Mouse (Mus musculus) CD4-positive, CD25-positive, alpha-beta regulatory T cell, adult 4 months (primary cell): ENCODE data around the gene Lsm4. TPM values are rescaled to one million over a fixed set of nuclear protein-coding genes. Genes with fewer than 3 reads are reported as not detected.

ENCODE experiments used
- polyA plus RNA-seq, 2 experiments: library from polyadenylated mRNA; unstranded; fragments of 100-300 nt; shearing (Covaris generic); gene quantifications; one replicate each; pipeline ENCODE4 v1.2.1; 2017

Lsm4 gene
- polyA plus RNA-seq, 2 experiments from 2014 or later: 86.8 to 94.5 TPM

Other genes with a start within 250 kb of the Lsm4 start
- 1 to 10 TPM; 7.6 to 9.3 TPM for gene Crtc1, start 233.7 kb upstream of the Lsm4 start, polyA plus RNA-seq
- gene Klhl26, start 196.3 kb upstream of the Lsm4 start, polyA plus RNA-seq: 10 to 100 TPM in 1 of 2 experiments, 1 to 10 TPM in 1; 7.2 to 20.1 TPM
- not detected for gene Tmem59l, start 185.9 kb upstream of the Lsm4 start, polyA plus RNA-seq
- not detected for gene Crlf1, start 180.1 kb upstream of the Lsm4 start, polyA plus RNA-seq
- 10 to 100 TPM; 82.2 to 83.2 TPM for gene Rex1bd, start 166.5 kb upstream of the Lsm4 start, polyA plus RNA-seq
- gene Uba52, start 162.4 kb upstream of the Lsm4 start, polyA plus RNA-seq: 1,000 to 10,000 TPM; 3,148 to 3,732 TPM
- gene Fkbp8, start 145.5 kb upstream of the Lsm4 start, polyA plus RNA-seq: 100 to 1,000 TPM; 117 to 159 TPM
- gene Kxd1, start 145.3 kb upstream of the Lsm4 start, polyA plus RNA-seq: 100 to 1,000 TPM; 146 to 173 TPM
- 10 to 100 TPM; 41.4 to 50.4 TPM for gene Ell, start 133.8 kb upstream of the Lsm4 start, polyA plus RNA-seq
- 10 to 100 TPM; 26.0 to 58.7 TPM for gene Isyna1, start 78.9 kb upstream of the Lsm4 start, polyA plus RNA-seq
- gene Ssbp4, start 64.4 kb upstream of the Lsm4 start, polyA plus RNA-seq: 10 to 100 TPM in 1 of 2 experiments, 1 to 10 TPM in 1; 5.9 to 15.0 TPM
- under 1 TPM; 0.43 to 0.89 TPM for gene Lrrc25, start 57.1 kb upstream of the Lsm4 start, polyA plus RNA-seq
- gene Gdf15, start 40.8 kb upstream of the Lsm4 start, polyA plus RNA-seq: not detected
- 1 to 10 TPM; 7.0 to 9.5 TPM for gene Pgpep1, start 12.9 kb upstream of the Lsm4 start, polyA plus RNA-seq
- gene Jund, start 25.7 kb downstream of the Lsm4 start, polyA plus RNA-seq: 10 to 100 TPM in 1 of 2 experiments, 1 to 10 TPM in 1; 7.6 to 23.3 TPM
- gene Iqcn, start 30.2 kb downstream of the Lsm4 start, polyA plus RNA-seq: under 1 TPM in 1 of 2 experiments, not detected in 1; 0.07 TPM
- not detected for gene Gm3336, start 45.3 kb downstream of the Lsm4 start, polyA plus RNA-seq
- gene Pde4c, start 50.5 kb downstream of the Lsm4 start, polyA plus RNA-seq: under 1 TPM; 0.66 to 0.94 TPM
- 1 to 10 TPM; 7.5 to 9.6 TPM for gene Rab3a, start 81.4 kb downstream of the Lsm4 start, polyA plus RNA-seq
- 10 to 100 TPM; 30.2 to 39.2 TPM for gene Mpv17l2, start 87.7 kb downstream of the Lsm4 start, polyA plus RNA-seq
- 1 to 10 TPM; 4.3 to 4.5 TPM for gene Pik3r2, start 103.5 kb downstream of the Lsm4 start, polyA plus RNA-seq
- gene Mast3, start 131.8 kb downstream of the Lsm4 start, polyA plus RNA-seq: 10 to 100 TPM; 15.1 to 17.5 TPM
- gene Il12rb1, start 135.2 kb downstream of the Lsm4 start, polyA plus RNA-seq: 10 to 100 TPM; 13.7 to 24.7 TPM
- gene Arrdc2, start 166.5 kb downstream of the Lsm4 start, polyA plus RNA-seq: 1 to 10 TPM; 3.4 to 3.7 TPM
- gene Kcnn1, start 190.0 kb downstream of the Lsm4 start, polyA plus RNA-seq: not detected
- gene Ccdc124, start 200.7 kb downstream of the Lsm4 start, polyA plus RNA-seq: 10 to 100 TPM; 61.0 to 62.7 TPM
- gene Slc5a5, start 219.5 kb downstream of the Lsm4 start, polyA plus RNA-seq: not detected
- over 10,000 TPM in 1 of 2 experiments, 1,000 to 10,000 TPM in 1; 9,999 to 11,110 TPM for gene Rpl18a, start 224.2 kb downstream of the Lsm4 start, polyA plus RNA-seq
- gene Map1s, start 232.7 kb downstream of the Lsm4 start, polyA plus RNA-seq: 10 to 100 TPM; 13.8 to 17.2 TPM